13 mouse cellular contexts compared by ENCODE assay signal in genomic region chr4:55292701-55293100, GRCm38 (mm10). TPM values are rescaled to one million over a fixed set of nuclear protein-coding genes. Genes with fewer than 3 reads are reported as not detected.
A peak's percentile ranks its signal among the peaks of the same experiment; 100 is the strongest.
DNase-seq lines count a peak whose midpoint lies in the region; ATAC-seq and TF ChIP-seq lines count a peak whose summit lies in the region.
"Had no signal": no experiment of that assay in that cellular context is flagged by ENCODE, and none has a peak within 500 bp of the region (broad histone marks: within the 10 kb centered on the region; RNA-seq: fewer than 3 reads in every experiment).

No protein-coding gene starts in this region.

- H3K27ac ChIP-seq in forebrain, embryonic 10.5 days = peak overlapping the region; percentile 88
- no peak overlapping the region for H3K27ac ChIP-seq in forebrain, embryonic 11.5 days (ENCODE audit: low read depth, low read length)
- no peak overlapping the region for H3K27ac ChIP-seq in neural tube, embryonic 12.5 days
- H3K27ac ChIP-seq in midbrain, embryonic 10.5 days (replicated peaks) = peak overlapping the region; percentile 87
- H3K27ac ChIP-seq in layer of hippocampus, adult 2 months = no peak overlapping the region
- H3K27ac ChIP-seq: heart, embryonic 15.5 days; macrophage had no signal

- H3K9ac ChIP-seq in forebrain, embryonic 11.5 days (ENCODE audit: low read length) = no peak overlapping the region
- 0 out of 2 replicates have a peak overlapping the region, but pooled peaks have one; percentile 5 for H3K9ac ChIP-seq in neural tube, embryonic 12.5 days
- H3K9ac ChIP-seq: heart, embryonic 15.5 days; liver, postnatal 0 days had no signal

- WGBS in forebrain, embryonic 10.5 days = 35% methylated on average over 4 of the region's 4 CpGs
- WGBS in forebrain, embryonic 11.5 days = 17% methylated on average over 4 of the region's 4 CpGs
- WGBS in neural tube, embryonic 12.5 days = 21% methylated on average over 4 of the region's 4 CpGs
- WGBS in midbrain, embryonic 10.5 days = 28% methylated on average over 4 of the region's 4 CpGs

- no peak overlapping the region for H3K4me3 ChIP-seq in forebrain, embryonic 10.5 days
- H3K4me3 ChIP-seq in forebrain, embryonic 11.5 days (ENCODE audit: low read depth, low read length) = no peak overlapping the region
- no peak overlapping the region for H3K4me3 ChIP-seq in neural tube, embryonic 12.5 days
- no peak overlapping the region for H3K4me3 ChIP-seq in midbrain, embryonic 10.5 days
- no peak overlapping the region for H3K4me3 ChIP-seq in layer of hippocampus, adult 2 months
- H3K4me3 ChIP-seq: heart, embryonic 15.5 days; myocyte had no signal

- no peak for DNase-seq in forebrain, embryonic 10.5 days (ENCODE audit: extremely low spot score, low spot score)
- DNase-seq in forebrain, embryonic 11.5 days (ENCODE audit: low spot score) = no peak
- no peak for DNase-seq in neural tube, embryonic 10.5 days (ENCODE audit: extremely low spot score, low spot score)
- no peak for DNase-seq in midbrain, embryonic 10.5 days (ENCODE audit: low spot score)
- DNase-seq in left cerebral cortex, adult 9 months (ENCODE audit: low spot score in 2 of 2) = no peak
- DNase-seq in left cerebral cortex, postnatal 10 days (ENCODE audit: extremely low spot score in 1 of 2, low spot score in 2 of 2) = no peak
- DNase-seq in layer of hippocampus, adult 2 months (ENCODE audit: low spot score in 2 of 2) = no peak
- DNase-seq: kidney, adult 8-10 months had no signal

- H3K4me2 ChIP-seq in forebrain, embryonic 11.5 days (ENCODE audit: low read depth, low read length, severe bottlenecking) = no peak overlapping the region
- no peak overlapping the region for H3K4me2 ChIP-seq in neural tube, embryonic 12.5 days (replicated peaks)
- H3K4me2 ChIP-seq: heart, embryonic 15.5 days had no signal

- no peaks in the 10 kb centered on the region for H3K36me3 ChIP-seq in forebrain, embryonic 10.5 days (replicated peaks)
- no peaks in the 10 kb centered on the region for H3K36me3 ChIP-seq in forebrain, embryonic 11.5 days (ENCODE audit: control insufficient read depth, insufficient read depth, low read length)
- H3K36me3 ChIP-seq in neural tube, embryonic 12.5 days = no peaks in the 10 kb centered on the region
- no peaks in the 10 kb centered on the region for H3K36me3 ChIP-seq in midbrain, embryonic 10.5 days
- H3K36me3 ChIP-seq: heart, embryonic 15.5 days had no signal

- no peaks in the 10 kb centered on the region for H3K9me3 ChIP-seq in forebrain, embryonic 10.5 days
- H3K9me3 ChIP-seq in forebrain, embryonic 11.5 days (ENCODE audit: control insufficient read depth, low read length) = no peaks in the 10 kb centered on the region
- H3K9me3 ChIP-seq in neural tube, embryonic 12.5 days = no peaks in the 10 kb centered on the region
- no peaks in the 10 kb centered on the region for H3K9me3 ChIP-seq in midbrain, embryonic 10.5 days (replicated peaks)
- H3K9me3 ChIP-seq: heart, embryonic 15.5 days had no signal

- intact Hi-C loops in left cerebral cortex, postnatal 10 days (cut with DNase I) = no loop called here

- no peaks in the 10 kb centered on the region for H3K27me3 ChIP-seq in forebrain, embryonic 10.5 days (ENCODE audit: poor library complexity, severe bottlenecking)
- H3K27me3 ChIP-seq in forebrain, embryonic 11.5 days (ENCODE audit: control insufficient read depth, insufficient read depth, low read length) = no peaks in the 10 kb centered on the region
- H3K27me3 ChIP-seq in neural tube, embryonic 12.5 days (replicated peaks) = no peaks in the 10 kb centered on the region
- no peaks in the 10 kb centered on the region for H3K27me3 ChIP-seq in midbrain, embryonic 10.5 days (ENCODE audit: low read depth, poor library complexity, severe bottlenecking)
- H3K27me3 ChIP-seq: heart, embryonic 15.5 days had no signal

- ATAC-seq in forebrain, embryonic 11.5 days (replicated peaks; ENCODE audit: low FRiP score) = no peak
- no peak for ATAC-seq in neural tube, embryonic 12.5 days (ENCODE audit: low FRiP score, low read depth)

- peaks cover 40% of the 10 kb centered on the region for H3K4me1 ChIP-seq in forebrain, embryonic 10.5 days
- H3K4me1 ChIP-seq in forebrain, embryonic 11.5 days (replicated peaks; ENCODE audit: control insufficient read depth, insufficient read depth, low read length) = peaks cover 11% of the 10 kb centered on the region
- peaks cover 18% of the 10 kb centered on the region for H3K4me1 ChIP-seq in neural tube, embryonic 12.5 days
- peaks cover 35% of the 10 kb centered on the region for H3K4me1 ChIP-seq in midbrain, embryonic 10.5 days

- no peak for TF ChIP-seq CTCF in layer of hippocampus, adult 2 months (conservative IDR thresholded peaks at IDR 0.05)

RNA-seq across cellular contexts. Expression of gene Rad23b, which starts 57.1 kb away (rescaled TPM):
- 87.5 and 94.6 TPM in 2 replicates for polyA plus RNA-seq in forebrain, embryonic 10.5 days (2016; fragmentation: Nextera tagmentation; extraction: Ambion mirVana)
- 83.4 and 96.6 TPM in 2 replicates for polyA plus RNA-seq in forebrain, embryonic 11.5 days (2014; fragmentation: Nextera tagmentation; extraction: Ambion mirVana)
- 114 and 120 TPM in 2 replicates for polyA plus RNA-seq in neural tube, embryonic 12.5 days (2016; fragmentation: Nextera tagmentation; extraction: Ambion mirVana)
- polyA plus RNA-seq in midbrain, embryonic 10.5 days (2016; fragmentation: Nextera tagmentation; extraction: Ambion mirVana) = 82.0 and 91.4 TPM in 2 replicates
- total RNA-seq in left cerebral cortex, postnatal 10 days (2021) = 100 to 1,000 TPM; 206 to 211 TPM
- 100 to 1,000 TPM; 173 to 183 TPM for total RNA-seq in layer of hippocampus, adult 2 months (2021)

Comparison
In these comparisons a context has a peak if more than half of its experiments do, and no peak if none do; other contexts are left out.
1. H3K27ac ChIP-seq: peak in forebrain, embryonic 10.5 days (single experiment) and midbrain, embryonic 10.5 days (single experiment); none in forebrain, embryonic 11.5 days (single experiment), neural tube, embryonic 12.5 days (single experiment) and layer of hippocampus, adult 2 months (single experiment).